Mouse (Mus musculus) CD4-positive, CD25-positive, alpha-beta regulatory T cell (primary cell): Measurements from ENCODE around the gene Slc38a2. TPM values are rescaled to one million over a fixed set of nuclear protein-coding genes. Genes with fewer than 3 reads are reported as not detected.

Source experiments
- polyA plus RNA-seq: library from polyadenylated mRNA; unstranded; fragments of 100-300 nt; shearing (Covaris generic); gene quantifications from one replicate; pipeline ENCODE4 v1.2.1, GENCODE M21; 2017

The Slc38a2 gene
- polyA plus RNA-seq, result 79.6 TPM

GRCm38 (mm10) chr15:96699521-96700511 is at the start of gene Slc38a2:
Slc38a2 (minus strand) TSS chr15:96699730.

GRCm38 (mm10) chr15:96642436-96643405 is 56.8 kb downstream of the Slc38a2 start, which contains the start of gene Slc38a1:
Slc38a1 (minus strand) TSS chr15:96642913.

Other genes with a start within 250 kb of the Slc38a2 start
- gene Scaf11, start 238.9 kb downstream of the Slc38a2 start, polyA plus RNA-seq, result 93.7 TPM
- 58.6 TPM for gene Slc38a1, start 56.8 kb downstream of the Slc38a2 start, polyA plus RNA-seq